Mouse (Mus musculus) frontal cortex, adult (tissue): ENCODE results near the gene Ppp4r1.

Experiments used
- ATAC-seq: cut with Nextera tagmentation; 2 replicates; pipeline ENCODE4 v1.9.2; 2017; ENCODE audit warnings: mild to moderate bottlenecking, moderate library complexity, mixed read lengths; ENCODE audit not compliant: low TSS enrichment

The Ppp4r1 gene

DNA sequence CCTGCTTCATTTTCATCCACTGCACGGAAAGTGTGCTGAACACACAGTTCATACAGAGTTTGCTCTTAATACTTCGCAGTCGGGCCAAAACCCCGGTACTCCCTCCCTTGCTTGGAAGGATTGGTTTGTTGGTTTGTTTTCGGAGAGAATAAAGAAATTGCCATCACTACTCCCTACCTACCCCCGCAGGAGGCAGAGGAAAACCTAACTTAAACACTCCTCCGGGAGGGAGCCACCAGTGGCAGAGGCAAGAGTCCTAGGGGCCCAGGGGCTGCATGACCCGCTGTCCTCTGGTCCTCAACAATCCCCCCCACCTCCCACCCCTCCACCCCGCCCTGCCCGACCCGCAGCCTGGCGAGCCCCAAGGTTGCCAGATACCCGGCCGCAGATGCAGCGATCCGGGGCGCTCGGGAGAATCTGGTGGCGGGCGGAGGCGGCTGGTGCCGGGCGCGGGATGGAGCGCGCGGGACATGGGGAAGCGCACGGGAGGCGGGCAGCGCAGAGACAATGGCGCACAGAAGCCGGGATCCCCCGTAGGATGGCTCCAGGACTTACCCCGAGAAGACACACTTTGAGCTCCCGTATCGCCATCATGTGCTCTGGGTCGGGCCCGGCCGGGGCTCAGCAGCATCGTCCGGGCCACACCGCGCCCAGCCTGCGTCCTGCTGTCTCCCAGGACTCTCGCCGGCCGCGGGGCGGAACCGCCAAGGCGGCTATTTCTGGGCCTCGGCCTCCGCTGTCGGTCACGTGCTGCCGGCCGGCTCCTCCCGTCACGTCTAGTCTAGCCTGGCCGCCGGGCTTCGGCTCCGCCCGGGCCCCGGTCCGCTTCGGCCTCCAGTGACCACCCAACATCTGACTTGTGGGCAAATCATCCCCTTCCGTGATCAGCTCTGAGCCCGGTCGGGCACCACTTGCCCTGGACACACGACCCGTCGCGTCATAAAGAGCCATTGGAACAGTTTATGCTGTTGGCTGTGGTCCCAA, 10.1 kb upstream of the Ppp4r1 start, which contains the start of gene Rab31:
TSS of gene Rab31 (minus strand) at position 802 of the 984 bp plus-strand sequence.
- peak; percentile 61 for ATAC-seq

DNA sequence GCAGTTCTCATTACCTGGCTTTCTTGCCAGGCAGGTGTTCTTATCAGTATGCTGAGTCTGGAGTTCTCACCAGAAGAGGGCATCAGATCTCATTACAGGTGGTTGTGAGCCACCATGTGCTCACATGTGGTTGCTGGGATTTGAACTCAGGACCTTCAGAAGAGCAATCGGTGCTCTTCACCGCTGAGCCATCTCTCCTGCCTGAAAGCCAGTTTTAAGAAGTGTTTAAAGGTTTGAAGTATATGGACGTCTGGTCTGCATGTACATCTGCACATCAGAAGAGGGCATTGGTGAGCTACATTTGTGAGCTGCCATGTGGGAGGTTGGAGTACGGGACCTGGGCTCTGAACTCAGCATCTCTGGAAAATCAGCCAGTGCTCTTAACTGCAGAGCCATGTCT, 8.8 kb upstream of the Ppp4r1 start:
- ATAC-seq = no peak

GRCm38 (mm10) chr17:65774439-65774838, 7.9 kb upstream of the Ppp4r1 start:
- no peak for ATAC-seq

- ATAC-seq = no peak
These were observed 6.1 kb upstream of the Ppp4r1 start for GRCm38 (mm10) chr17:65776228-65776627.

- no peak for ATAC-seq
These were observed 4.9 kb upstream of the Ppp4r1 start for GRCm38 (mm10) chr17:65777461-65777860.

DNA sequence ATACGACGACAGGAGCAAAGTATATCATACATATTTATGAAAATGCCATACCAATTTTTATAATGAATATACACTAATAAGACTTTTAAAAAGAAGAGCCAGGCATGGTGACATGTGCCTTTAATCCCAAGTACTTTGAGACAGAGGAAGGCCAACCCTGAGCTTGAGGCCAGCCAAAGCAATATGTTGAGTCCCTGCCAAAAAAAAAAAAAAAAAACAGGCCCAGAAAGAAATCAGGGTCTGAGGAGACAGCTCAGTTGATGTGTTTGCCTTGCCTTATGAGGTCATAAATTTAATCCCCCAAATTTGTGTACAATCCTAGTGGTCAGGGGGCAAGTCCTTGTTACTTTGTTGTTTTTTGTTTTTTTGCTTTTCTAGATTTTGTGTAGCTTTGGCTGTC, 1.4 kb upstream of the Ppp4r1 start:
- ATAC-seq = no peak

- ATAC-seq = peak; percentile 70
These were observed 1.1 kb downstream of the Ppp4r1 start for GRCm38 (mm10) chr17:65783182-65784161.

DNA sequence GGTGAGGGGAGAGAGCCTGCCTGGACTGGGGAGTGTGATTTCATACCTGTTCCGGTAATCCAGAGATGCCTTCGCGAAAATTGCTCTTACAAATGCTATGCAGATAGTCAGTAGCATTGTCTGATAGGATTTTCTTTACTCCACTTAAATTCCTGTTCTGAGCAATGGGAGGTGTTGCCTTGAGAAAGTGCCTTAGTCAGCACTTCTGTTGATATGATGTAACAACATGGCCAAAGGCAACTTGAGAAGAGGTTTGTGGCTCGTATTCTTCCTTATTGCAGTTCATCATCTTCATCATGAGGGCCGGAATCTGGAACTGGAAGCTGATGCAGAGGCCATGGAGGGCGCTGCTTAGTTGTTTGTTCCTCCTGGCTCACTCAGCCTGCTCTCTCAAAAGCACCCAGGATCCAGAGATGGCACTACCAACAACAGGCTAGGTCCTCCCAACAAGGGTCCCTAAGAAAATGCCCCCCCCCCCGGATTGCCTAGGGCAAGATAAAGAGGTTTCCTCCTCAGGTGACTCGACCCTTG, 2.3 kb downstream of the Ppp4r1 start:
- ATAC-seq = no peak

DNA sequence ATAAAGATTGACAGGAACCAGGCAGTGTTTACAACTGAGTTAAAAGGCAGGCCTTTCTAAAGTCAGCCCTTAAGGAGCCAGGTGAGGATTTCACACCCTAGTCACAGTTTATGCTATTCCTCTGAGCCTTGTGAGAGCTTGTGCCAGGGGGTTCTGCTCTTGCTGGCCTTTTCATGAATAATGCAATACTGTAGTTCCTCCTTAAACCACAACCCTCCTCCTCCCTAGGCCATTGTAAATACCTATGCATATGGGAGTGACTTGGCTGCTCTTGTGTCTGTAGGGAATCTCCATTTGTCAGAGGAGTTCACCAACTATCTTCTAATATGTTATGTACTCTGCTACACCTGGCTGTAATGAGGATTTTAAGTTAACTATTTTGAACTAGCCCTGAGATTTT, 3.3 kb downstream of the Ppp4r1 start:
- no peak for ATAC-seq

DNA sequence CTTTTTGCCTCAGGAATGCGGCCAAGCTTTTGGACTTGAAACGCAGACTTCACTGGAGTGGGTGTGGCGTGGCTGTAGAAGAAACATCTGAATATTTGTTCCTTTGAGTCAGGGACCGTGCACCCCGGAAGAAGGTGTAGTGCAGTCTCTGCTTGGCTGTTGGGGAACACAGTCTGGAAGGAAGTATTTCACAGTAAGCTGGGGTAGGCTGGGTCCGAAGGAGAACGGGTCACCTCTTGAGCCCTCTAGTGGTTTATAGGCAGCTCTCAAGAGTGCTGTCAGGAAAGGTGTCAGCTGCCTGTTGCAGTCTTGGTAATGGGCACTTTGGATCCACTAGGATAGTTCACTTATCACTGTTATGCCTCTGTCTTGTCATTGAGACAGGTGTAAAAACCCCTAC, 3.9 kb downstream of the Ppp4r1 start:
- ATAC-seq = no peak

DNA sequence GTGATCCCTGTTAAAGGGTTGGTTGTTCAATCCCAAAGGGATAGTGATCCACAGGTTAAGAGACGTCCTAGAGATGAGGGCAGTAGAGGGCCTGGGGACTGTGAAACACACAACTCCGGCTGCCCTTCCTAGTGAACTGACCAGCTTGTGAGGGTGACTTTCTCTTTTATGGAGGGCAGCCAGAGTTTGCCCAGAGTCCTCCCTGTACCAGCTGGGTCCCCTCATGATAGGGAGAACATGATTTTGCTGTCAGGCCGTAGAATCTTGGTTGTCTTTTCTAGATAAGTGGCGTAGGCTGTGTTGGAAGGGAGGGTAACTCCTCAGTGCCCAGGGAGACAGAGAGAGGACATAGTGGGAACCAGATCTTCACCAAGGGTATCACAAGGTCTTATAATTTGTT, 4.9 kb downstream of the Ppp4r1 start:
- ATAC-seq = no peak

GRCm38 (mm10) chr17:65788542-65789291, 6.3 kb downstream of the Ppp4r1 start:
- ATAC-seq = no peak

DNA sequence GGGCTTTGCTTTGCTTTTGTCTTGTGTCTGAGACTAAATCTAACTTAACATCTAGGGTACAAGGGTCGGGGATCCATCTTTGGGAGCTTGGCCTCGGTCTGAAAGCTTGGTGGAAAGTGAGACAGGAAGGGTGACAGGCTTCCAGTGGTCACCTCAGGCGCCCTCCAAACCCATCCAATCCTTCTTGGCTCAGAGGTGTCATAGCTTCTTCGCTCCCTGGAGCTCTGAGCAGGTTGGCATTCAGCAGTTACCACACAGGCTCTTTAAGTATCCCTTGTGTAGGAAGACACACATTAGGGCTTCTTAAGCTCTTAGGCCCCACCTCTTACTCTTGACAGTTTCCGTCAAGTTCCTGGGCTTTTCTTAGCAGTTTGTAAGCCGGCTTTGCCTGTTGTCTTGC, 7.2 kb downstream of the Ppp4r1 start:
- no peak for ATAC-seq

DNA sequence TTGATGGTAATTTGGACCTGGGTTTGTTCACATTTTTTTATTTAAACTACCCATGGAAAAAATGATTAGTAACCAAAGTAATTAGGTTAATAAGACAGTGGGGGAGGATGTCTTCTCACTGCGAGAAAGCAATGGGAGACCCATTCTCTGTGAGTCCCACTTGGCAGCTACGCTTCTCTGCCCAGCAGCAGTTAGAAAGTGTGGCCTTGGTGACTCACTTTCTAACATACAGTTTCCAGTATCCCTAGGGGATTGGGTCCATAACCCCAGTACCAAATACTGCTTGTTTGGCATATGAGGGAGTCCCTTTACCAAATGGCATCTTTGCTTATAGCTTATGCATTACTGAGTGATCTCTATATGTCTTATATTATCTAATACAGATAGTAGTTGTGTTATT, 8.8 kb downstream of the Ppp4r1 start:
- no peak for ATAC-seq

DNA sequence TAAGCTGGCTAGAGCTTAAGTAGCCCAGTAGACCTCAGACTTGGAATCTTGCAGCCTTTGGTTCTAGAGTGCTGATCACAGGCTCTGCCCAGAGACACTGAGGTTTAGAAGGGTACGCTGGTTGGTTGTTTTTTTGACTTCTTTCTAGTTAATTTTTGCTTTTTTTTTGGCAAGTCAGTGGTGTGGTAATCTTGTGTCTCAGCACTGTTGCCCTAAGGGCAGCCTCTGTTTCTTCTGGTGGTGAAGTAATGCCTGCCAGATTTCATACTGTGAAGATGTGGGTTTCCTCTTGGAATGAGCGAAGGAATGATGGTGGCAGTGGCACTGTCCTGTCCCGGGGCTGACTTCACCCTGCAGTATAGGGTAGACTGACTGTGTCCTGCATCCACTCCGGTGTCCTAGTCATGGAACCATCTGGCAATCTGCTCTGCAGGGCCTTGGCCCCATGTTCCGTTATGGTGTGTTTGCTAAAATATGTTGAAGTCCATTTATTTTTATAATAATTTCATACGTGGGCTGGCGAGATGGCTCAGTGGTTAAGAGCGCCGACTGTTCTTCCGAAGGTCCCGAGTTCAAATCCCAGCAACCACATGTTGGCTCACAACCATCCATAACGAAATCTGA, 11.0 kb downstream of the Ppp4r1 start:
- no peak for ATAC-seq

DNA sequence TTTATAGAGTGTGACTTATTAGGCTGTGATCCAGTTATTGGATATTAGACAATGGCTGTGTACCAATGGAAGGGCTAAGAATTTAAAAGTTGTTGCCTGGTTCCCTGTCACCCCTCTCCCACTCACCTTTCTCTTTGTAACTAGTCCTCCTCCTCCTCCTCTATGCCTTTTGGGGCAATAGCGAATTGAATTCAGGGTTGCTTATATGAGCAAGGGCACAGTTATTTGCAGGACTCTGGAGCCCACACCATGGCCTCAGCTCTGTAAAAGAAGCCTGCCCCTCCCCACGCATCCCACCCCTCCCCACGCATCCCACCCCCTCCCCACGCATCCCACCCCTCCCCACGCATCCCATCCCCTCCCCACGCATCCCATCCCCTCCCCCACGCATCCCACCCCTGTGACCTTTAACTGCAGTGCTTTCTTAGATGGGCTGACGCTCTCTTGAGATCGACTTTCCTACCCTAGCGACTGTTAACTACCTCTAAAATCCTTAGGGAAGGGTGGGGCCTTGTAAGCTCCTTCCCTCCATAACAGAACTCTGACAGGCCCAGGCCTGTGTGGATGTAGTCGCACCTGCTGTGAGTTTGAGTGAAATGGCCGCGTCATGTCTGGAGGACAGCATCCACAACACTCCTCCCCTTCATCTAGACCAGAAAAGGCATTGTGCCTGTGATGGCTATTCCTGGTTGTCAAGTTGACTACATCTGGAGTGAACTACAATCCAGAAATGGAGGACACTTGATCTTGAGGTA, 11.9 kb downstream of the Ppp4r1 start:
- ATAC-seq = no peak

DNA sequence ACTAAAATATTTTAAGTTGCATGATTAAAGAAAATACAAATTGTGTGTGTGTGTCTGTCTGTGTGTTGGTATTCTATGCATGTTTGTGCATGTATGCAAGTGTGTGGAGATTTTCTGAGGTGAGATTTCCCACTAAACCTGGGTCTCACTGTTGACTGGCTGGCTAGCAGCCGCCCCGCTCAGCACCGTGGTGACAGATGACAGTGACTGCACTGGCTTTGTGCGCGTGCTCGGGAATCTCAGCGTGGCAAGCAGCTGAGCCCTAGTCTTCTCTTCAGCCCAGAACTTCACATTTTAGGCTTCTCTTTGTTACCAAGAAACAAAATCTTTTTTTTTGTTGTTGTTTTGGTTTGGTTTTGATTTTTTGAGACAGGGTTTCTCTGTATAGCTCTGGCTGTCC, 13.7 kb downstream of the Ppp4r1 start:
- no peak for ATAC-seq

DNA sequence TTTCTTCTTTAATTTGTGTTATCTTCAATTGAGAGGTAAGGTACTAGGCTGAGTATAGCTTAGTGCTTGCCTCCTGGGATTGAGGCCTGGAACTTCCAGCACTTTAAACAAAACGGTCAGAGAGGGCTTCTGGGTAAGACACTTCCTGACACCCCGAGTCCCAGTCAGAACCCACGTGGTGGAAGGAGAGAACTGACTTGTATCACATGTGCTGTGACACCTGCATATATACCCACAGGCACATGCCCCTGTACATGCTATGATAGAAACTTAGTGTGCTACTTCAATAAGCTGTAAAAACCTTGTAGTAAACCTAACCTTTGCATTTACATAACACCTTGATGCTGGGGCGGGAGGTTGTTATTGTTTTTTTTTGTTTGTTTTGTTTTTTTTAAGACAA, 16.1 kb downstream of the Ppp4r1 start:
- no peak for ATAC-seq

- no peak for ATAC-seq
These were observed 17.0 kb downstream of the Ppp4r1 start for GRCm38 (mm10) chr17:65799353-65799752.

GRCm38 (mm10) chr17:65800451-65800850, 18.1 kb downstream of the Ppp4r1 start:
- ATAC-seq = no peak
